Mouse (Mus musculus) thymus, postnatal 0 days (tissue): ENCODE measurements around the gene Gpr152. TPM values are rescaled to one million over a fixed set of nuclear protein-coding genes. Genes with fewer than 3 reads are reported as not detected.

Experiments
- DNase-seq: peaks from one replicate; pipeline ENCODE4 v3.0.0-alpha.2; 2015; ENCODE audit warnings: low spot score
- polyA plus RNA-seq: library from polyadenylated mRNA; unstranded; fragments of >200 nt; fragmentation: Nextera tagmentation; extraction: Ambion mirVana; gene quantifications from 2 replicates; pipeline ENCODE4 v1.2.1, GENCODE M21; 2015

The Gpr152 gene
- polyA plus RNA-seq, 1 experiment from 2014 or later = 0.03 TPM

GRCm38 (mm10) chr19:4170723-4171392 lies 31.3 kb downstream of the Gpr152 start:
- no peak for DNase-seq

GRCm38 (mm10) chr19:4171393-4172290 lies 32.1 kb downstream of the Gpr152 start:
- no peak for DNase-seq

GRCm38 (mm10) chr19:4172925-4173324 lies 33.3 kb downstream of the Gpr152 start:
- no peak for DNase-seq

GRCm38 (mm10) chr19:4175368-4175947 lies 35.9 kb downstream of the Gpr152 start, which contains the start of gene Carns1:
Gene Carns1, minus strand, starts transcription at chr19:4175479.
- DNase-seq = no peak

GRCm38 (mm10) chr19:4180411-4180810 lies 40.8 kb downstream of the Gpr152 start:
- no peak for DNase-seq

DNA sequence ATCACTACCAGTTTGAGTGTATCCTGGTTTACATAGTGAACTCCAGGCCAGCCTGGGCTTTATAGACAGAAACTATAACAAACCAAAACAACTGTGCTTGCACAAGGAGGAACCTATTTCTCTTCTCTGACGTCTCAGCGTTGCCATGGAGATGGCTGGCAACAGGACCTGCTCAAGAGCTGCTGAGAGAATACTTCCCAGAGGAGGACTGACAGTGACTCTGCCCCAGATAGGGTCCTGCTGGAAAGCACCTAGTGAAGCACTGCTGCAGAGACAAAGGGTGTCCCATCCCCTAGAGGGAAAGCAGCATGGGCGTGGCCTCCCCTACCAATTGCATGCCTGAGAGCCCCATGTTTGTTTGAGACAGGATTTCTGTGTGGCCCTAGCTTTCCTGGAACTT lies 42.3 kb downstream of the Gpr152 start:
- DNase-seq = no peak

DNA sequence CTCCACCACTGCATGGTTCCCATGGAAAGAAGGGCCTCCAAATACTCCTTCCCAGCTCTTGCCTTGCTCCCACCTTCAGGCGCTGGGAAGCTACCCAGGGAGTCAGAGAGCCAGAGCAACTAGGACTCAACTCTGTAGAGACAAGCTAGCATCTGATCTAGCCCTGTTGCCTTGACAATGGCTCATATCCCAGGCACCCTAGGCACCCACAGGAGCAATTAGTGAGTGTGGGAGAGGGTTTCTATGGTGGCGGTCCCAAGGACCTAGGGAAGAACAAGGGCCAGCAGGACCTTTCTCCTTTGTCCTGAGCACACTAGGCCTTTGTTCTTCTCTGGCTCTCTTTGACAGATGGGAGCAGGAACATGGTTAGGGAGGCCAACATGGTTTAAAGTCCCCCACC lies 44.1 kb downstream of the Gpr152 start:
- no peak for DNase-seq

DNA sequence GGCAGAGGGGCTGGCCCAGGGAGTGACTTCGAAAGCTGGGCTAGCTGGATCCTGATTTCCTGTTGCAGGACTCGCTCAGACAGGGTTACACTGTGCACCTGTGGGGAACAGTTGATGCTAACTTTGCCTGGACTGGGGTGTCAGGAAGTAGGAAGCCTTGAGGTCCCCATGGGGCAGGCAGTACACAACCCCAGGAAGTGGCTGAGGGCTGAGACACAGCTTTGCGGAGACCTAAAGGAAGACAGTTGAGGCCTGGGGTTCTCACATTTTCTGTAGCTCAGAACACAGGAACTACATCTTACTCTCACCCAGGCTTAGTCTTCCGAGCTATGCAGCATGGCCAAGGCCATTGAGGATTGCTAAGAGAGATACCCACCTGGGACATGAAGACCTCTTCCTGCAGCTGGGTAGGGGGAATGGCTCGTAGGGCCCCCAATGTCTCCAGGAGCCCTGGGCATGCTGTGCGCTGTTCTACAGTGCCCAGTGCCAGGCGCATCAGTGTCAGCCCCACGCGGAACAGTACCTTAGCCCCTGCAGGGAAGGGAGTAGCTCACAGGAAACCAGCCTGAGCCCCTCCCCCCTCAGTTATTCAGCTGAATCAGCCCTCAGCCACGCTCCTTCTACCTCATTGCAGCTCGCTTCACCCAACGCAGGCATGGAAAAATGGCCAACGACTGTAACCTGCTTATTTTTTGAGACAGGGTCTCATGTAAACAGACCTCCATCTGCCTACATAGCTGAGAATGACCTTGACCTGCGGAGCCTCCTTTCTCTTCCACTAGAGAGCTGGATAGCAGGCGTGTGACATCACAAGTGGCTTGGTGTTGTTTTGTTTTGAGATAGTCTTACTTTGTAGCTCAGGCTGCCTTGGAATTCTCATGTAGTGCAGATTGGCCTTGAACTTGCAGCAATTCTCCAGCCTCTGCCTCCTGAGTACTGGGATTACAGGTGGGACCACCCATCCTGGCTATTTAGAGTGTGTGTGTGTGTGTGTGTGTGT lies 45.7 kb downstream of the Gpr152 start:
- DNase-seq = peak; percentile 91

- no peak for DNase-seq
Measured at GRCm38 (mm10) chr19:4187303-4187702, 47.7 kb downstream of the Gpr152 start.

DNA sequence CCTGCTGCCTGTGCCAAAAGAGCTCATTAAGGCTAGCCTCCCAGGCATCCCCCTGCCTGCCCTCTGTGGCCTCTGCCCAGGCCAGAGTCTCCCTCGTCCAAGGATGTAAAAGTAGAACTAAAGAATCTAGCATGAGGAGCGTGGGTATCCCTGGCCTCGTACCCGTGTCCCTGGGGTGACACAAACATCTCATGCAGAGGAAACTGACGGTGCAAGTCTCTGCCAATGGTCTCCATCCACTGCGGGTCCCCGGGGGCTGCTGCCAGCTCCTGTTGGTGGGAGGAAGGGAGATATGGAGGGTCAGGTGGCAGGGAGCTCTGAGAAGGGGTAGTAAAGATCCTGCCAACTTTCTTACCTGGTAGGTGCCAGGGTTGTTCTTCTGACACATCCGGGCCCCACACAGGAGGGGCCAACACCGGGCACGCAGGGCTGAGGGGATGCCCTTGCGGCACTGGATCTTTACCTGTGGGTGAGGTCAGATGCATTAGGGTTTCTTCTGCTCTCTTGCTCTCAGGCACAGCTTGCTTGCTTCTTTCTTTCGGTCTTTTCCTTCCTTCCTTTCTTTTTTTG lies 49.5 kb downstream of the Gpr152 start:
- DNase-seq = no peak

DNA sequence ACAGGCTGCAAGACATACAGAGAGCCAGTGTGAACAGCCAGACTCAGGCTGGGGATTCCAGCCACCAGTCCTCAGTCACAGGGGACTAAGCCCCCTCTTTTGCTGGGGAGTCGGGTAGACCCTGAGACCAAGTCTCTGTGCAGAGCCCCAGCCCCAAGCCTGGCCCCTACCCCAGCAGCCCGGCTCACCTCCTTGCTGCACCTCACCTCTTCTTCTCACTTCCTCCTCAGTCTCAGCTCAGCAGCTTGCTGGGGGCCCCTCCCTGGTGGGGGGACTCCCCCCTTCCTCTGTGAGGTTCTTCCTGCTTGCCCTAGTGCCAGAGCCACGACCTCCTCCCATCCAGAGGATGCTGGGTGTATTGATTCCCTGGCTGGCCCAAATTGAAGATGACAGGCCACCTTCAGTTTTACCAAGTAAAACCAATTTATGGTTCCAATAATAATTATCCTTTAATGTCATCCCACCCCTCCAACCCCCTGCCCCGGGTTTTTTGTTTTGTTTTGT lies 51.3 kb downstream of the Gpr152 start, which contains the start of gene Tbc1d10c:
TSS of gene Tbc1d10c (minus strand) at position 454 of the 504 bp plus-strand sequence.
- DNase-seq = peak; percentile 89

GRCm38 (mm10) chr19:4191528-4192250 lies 52.1 kb downstream of the Gpr152 start, which contains the start of gene Ppp1ca:
Gene Ppp1ca, plus strand, starts transcription at chr19:4192065.
- DNase-seq = peak; percentile 97

GRCm38 (mm10) chr19:4192251-4192985 lies 52.8 kb downstream of the Gpr152 start:
- DNase-seq = no peak

- DNase-seq = no peak
Measured at GRCm38 (mm10) chr19:4193129-4193528, 53.5 kb downstream of the Gpr152 start.

GRCm38 (mm10) chr19:4194021-4194724 lies 54.6 kb downstream of the Gpr152 start:
- no peak for DNase-seq

DNA sequence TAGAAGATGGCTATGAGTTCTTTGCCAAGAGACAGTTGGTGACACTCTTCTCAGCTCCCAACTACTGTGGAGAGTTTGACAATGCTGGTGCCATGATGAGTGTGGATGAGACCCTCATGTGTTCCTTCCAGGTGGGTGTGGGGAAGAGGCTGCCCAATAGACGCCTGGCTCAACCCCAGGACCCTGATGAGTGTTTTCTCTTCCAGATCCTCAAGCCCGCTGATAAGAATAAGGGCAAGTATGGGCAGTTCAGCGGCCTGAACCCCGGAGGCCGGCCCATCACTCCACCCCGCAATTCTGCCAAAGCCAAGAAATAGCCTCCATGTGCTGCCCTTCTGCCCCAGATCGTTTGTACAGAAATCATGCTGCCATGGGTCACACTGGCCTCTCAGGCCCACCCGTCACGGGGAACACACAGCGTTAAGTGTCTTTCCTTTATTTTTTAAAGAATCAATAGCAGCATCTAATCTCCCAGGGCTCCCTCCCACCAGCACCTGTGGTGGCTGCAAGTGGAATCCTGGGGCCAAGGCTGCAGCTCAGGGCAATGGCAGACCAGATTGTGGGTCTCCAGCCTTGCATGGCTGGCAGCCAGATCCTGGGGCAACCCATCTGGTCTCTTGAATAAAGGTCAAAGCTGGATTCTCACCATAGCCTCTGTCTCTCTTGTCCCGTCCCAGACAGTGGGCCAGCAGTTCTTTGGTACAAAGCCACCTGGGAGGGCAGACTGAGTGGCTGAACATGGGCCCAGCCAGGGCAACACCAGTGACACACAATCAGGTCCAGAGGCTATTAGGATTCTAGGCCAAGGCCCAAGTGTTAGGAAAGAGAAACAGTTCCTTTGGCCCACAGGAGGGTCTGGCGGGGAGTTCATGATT lies 55.4 kb downstream of the Gpr152 start:
- no peak for DNase-seq
